Mouse (Mus musculus) embryo, embryonic 10.5 days (tissue): ENCODE measurements around the gene Kpna1.
"Not testable (repeated sequence)": the region's sequence is repeated elsewhere in the genome, so short reads cannot be mapped to it uniquely, and the experiment has no call there.

Source experiments
- DNase-seq: peaks from one replicate; pipeline ENCODE4 v3.0.0-alpha.2; 2015; ENCODE audit warnings: low spot score

The Kpna1 gene

DNA sequence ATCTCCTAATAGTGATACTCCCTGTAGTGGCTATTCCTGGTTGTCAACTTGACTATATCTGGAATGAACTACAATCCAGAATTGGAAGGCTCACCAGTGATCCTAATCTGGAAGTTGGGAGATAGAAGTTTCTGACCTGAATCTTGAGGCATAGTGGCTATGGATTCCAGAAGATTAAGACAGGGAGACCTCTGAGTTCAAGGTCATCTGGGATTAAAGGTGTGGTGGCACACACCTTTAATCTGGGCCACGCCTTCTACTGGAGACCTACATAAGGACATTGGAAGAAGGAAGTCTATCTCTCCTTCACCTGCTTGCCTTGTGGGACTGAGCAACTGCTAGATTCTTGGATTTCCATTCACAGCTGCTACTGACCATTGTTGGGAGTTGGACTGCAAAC, at the start of gene Kpna1:
Gene Kpna1 (plus strand): TSS at position 301 of the 400 bp plus-strand sequence.
- not testable (repeated sequence) for DNase-seq

DNA sequence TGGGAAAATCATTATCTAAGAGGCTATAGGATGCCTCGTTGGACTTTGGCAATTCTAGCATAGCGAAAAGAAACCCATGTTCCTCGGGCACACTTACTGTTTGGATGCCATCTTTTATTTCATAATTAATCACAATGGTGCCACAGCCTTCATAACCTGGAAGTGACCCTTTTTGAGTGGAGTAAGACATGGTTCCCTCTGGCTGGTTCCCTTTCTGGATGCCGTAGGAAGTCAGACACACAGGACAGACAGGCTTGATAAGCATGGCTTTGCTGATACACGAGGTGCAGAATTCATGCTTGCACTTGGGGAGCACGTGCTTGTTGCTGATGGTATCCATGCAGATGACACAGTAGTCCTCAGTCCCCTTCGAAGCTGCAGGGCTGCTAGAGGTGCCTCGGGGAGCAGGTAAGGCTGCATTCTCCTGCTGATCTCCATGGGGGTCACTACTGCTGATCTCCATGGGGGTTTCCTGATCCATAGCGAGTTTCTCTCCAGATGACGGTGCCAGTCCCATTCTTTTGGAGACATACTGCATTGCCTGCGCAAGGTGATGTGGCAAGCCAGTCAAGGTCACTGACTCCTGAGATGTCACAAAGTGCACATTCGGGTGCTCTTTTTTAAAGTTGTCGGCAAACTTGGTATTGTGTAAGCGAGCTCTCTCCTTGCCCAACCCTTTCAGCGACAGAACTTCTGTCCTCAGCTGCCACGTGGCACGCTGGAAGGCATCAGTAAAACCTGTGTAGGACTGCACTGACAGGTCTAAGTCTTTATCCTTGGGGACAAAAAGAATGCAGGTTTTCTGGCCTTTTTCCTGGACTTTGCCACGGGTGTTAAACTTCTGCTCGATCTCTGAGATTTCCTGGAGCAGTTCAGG, 46.1 kb upstream of the Kpna1 start:
- DNase-seq, result no peak

DNA sequence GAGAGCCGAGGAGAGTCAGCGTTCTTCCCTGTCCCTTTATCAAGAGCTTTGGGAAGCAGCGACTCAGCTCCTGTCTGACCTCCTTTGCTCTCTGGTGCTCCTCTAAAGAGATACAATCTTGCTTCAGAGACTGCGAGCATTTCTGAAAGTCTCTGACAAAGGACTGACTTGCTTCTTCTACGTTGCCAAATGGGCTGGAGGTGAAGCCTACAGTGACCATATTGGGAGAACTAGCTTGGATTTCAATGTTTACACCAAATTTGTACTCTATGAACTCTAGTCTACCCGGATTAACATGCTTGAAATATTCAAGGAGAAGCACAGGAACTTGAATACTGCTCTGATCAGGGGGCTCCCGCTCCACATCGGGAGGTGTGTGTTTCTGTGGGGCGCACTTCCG, 45.4 kb upstream of the Kpna1 start:
- DNase-seq, result no peak

DNA sequence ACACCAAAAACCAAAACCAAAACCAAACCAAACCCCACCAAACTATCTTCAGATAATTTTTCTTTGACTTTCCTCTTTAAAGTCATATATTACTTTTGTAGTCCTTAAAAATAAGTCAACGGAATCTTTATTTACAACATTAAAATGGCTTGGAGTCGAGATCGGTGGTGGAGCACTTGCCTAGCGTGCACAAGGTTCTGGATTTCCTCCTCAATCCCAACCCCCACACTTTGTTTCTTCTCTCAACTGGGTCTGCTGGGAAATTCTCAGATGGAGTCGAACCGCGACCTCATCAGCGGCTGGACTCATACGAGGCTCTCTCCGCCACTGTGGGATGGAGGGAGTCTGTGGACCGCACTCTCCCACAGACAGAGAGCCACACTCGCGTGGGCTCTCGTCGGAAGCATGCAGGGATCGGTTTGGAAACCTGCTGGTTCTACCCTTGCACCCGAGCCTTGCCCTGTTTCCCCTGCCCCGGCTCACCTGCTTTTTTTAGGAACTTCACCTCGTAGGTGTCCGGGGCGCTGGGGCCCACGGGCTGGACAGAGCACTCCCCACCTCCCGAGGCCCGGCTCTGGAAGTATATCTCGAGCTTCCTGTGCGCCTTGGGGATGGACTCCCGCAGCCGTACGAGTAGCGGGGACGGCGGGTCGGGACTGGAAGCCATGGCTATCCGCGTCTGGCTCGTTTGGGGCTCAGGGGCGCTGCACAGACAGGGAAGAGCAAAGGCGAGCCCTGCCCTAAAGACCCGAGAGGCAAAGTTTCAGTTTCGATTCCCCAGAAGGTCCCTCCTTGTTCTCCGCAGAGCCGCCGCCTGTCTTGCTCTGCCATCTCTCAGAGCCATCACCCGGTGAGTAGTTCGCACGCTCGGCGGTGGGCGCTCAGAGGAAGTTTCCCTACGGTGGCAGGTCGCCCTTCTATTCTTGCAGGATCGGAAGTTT, 40.1 kb upstream of the Kpna1 start, which contains the start of the genes Parp9 and Dtx3l:
Gene Parp9 (plus strand): TSS at position 260 of the 941 bp plus-strand sequence.
Gene Dtx3l (minus strand): TSS at position 941 of the 941 bp plus-strand sequence.
- DNase-seq, result peak; percentile 53

DNA sequence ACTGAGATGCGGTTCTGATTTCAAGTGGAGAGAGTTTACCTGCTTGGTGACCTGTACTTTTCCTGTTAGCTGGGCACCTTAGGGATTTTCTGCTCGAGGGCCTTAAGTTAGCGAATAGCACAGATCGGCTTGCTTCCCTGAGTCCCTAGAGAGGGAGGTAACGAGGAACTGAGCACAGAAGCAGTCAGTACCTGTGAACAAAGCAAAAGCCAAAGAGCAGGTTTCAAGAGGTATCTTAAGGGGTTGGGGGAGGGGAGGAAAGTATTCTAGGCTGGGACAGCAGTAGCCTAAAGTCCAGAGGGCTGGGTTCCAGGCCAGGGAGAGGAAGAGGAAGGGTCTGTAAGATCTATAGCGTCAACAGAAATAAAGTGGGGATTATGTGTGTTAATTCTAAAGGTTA, 39.3 kb upstream of the Kpna1 start:
- DNase-seq, result peak; percentile 39

DNA sequence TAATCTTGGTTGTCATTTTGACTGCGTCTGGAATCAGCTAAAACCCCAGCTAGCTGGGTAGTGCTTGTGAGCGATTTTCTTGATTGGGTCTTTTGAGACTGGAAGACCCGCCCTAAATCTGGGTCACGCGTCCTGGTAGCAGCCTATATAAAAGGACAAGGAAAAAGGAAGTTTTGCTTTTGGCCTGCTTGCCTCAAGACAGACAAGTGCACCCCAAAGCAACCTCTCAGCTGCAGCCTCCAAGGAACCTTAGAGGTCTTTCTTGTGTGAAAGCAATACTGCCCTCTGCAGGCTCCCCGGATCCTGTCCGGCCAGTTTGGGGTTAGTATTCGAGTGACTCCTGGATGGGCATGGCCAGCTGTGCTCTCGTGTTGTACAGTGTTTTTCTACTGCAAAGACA, 38.9 kb upstream of the Kpna1 start:
- peak; percentile 83 for DNase-seq

DNA sequence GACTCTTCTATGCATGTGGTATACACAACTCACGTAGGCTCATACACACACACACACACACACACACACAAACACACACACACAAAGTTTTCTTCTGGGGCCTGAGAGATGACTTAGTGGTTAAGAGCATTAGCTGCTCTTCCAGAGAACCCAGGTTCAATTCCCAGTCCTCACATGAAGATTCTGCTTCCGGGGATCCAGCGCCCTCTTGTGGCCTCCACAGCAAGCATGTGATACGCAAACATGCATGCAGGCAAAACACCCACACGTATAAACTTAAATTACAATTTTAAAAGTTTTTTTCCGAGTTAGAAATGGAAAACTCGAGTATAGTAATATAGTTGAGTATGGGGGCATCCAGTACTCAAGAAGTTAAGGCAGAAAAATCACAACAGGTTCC, 37.2 kb upstream of the Kpna1 start:
- DNase-seq, result peak; percentile 9

DNA sequence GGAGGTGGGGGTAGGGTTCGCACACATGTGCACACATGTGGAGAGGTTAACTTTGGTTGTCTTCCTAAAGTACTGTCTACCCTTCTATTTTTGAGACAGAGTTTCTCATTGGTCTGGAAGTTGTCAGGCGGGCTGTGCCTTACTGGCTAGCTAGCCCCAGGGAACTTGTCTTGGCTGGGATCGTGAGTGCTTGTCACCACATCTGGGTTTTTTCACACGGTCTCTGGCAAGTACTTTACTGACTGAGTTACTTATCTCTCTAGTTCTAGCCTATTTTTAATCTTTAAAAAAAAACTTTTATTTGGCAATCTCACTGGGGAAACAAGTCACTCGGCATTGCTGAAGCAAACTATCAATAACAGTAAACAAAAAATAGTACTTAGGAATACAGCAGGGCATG, 29.3 kb upstream of the Kpna1 start:
- DNase-seq, result no peak

DNA sequence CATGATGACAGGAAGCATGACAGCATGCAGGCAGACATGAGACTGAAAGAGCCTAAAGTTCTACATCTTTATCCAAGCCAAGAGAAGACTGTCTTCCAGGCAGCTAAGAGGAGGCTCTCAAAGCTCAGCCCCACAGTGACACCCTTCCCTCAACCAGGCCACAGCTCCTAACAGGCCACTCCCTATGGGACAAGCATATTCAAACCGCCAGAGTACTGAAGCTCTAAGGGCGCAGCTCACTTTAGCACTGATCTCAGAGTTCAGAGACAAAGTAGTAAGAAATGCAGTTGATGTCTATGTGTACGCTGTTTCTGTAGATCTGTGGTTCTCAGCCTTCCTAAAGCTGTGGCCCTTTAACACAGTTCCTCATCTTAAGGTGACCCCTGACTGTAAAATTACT, 27.3 kb upstream of the Kpna1 start:
- no peak for DNase-seq

DNA sequence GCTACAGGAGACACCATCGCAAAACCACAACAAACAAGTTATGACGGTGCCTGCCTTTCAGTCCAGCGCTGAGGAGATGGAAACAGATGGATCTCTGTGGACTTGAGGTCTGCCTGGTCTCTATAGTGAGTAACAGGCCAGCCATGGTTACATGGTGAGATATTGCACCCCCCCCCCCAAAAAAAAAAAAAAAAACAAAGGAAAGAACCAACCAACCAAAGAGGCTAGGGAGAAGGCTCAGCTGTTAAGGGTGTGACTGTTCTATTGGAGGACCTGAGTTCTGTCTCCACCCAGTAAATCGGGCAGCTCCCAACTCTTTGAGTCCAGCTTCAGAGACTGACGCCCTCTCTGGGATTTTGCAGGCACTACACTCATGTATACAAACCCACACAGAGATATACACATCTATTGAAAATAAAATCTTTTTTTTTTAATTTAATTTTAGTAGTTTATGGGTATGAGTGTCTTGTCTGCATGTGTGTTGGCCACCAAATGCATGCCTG, 25.9 kb upstream of the Kpna1 start:
- DNase-seq, result no peak

DNA sequence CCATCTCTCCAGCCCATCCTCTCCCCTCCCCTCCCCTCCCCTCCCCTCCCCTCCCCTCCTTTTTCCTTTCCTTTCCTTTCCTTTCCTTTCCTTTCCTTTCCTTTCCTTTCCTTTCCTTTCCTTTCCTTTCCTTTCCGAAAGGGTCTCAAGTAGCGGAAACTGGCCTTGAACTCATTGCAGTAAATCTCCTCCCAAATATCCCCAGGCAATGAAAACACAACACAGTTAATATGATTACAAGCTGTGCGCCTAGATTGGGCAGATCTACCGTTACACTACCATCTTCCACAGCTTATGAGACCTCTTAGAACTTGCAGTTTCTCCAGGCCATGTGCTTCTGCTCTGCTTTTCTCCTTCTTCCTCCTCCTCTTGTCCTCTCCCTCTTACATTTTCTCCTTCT, 12.6 kb upstream of the Kpna1 start:
- DNase-seq, result not testable (repeated sequence)

DNA sequence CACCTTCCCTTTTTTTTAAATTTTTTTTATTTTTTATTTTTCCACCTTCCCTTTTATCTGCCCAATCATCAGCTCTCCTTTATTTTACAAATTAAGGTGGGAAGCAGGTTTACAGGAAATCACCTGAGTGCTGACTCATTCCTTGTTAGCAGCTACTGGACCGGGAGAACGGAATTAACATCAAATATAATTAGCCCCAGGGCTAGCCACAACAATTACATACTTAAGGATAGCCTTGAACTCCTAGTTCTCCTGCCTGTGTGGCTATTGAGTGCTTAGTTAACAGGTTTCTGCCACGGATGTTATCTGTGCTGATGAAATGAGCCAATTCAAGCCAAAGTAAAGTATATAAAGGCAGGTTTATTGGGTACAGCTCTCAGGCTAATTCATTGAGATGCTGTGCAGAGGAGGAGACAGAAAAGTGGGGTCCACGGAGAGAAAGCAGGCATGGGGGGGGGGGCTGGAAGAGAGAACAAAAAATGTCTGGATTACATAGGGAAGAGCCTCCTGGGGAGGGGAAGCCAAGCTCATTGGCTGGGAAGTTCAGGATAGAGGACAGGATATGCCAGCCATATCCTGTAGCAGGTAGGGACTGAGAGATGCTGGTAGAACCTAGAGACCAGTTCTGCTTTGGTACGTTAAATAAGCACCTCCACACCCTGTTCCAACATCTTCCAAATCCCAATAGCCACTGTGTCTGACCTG, 12.0 kb upstream of the Kpna1 start:
- DNase-seq, result no peak

DNA sequence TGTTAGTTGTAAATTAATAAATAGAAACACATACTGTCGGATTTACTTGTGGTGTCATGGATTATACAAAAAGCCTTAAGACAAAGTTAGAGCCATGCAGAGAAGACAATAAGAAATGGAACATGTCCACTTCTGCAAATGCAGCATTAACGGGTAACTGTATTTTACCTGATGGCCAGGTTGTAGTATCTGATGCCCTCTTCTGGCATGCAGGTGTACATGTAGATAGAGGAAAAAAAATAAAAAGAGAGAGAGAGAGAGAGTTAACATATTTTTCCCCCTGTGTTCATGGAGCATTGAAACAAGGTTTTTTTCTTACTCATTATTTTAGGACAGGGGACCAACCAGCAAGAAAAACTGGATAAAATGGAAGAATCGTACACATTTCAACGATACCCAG, 11.2 kb upstream of the Kpna1 start:
- DNase-seq, result no peak

DNA sequence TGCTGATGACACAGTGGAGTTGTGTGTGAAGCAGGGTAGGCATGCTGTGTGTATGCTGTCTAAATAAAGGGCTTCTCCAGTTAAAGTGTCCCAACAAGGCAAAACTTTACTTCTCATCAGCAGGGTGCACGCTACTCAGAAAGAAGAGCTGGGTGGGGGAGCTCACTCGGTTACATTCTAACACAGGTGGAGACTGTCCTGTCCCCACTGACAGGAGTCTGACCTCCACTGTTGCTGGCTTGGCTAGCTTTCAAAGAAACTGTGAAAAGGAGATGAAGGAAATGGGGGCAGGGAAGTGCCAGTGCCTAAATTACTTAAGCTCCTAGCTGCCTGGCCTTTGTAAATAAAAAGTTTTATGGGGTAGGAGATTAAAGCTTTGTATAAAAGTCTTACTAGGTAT, 10.4 kb upstream of the Kpna1 start:
- no peak for DNase-seq

DNA sequence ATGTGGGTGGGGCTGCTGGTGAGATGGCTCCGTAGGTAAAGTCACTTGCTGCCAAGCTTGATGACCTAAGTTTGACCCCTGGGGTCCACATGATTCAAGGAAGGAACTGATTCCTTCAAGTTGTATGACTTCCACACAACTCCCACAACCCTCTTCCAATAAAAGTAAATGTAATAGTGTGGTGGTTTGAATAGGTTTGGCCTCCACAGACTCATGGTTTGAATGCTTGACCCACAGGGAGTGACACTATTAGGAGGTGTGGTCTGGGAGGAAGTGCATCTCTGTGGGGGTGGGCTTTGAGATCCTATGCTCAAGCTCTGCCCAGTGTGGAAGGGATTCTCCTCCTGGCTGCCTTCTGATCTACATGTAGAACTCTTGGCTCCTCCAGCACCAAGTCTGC, 4.5 kb upstream of the Kpna1 start:
- DNase-seq, result no peak

DNA sequence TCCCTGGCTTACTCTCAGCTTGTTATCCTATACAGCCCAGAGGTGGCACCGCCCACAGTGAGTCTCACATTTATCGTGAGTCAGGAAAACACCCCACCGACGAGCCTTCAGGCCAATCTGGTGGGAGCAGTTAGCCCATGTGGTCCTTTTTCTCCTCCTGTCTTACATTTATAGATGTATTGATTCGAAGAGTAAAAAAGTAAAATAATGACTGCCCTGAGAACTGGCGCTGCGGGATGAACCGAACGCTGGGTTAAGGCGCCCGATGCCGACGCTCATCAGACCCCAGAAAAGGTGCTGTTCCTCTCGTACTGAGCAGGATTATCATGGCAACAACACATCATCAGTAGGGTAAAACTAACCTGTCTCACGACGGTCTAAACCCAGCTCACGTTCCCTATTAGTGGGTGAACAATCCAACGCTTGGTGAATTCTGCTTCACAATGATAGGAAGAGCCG, 2.8 kb downstream of the Kpna1 start:
- DNase-seq, result peak; percentile 100

DNA sequence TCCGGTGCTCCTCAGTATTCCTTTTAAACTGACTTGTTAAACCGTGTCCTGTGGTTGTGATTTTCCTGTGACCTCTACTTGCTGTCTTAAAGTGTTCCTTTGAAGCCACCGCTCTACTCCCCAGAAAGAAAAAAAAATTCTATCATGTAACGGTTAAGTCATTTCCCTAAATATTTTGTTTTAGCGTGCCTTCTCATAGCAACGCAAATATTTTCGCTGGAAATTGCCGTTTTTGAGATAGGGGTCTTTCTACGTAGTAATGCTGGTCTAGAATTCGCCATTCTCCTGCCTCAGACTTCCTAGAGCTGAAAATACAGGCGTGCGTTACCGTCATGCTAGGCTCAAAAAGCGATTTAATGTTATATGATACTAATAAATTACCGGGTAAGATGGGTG, 4.0 kb downstream of the Kpna1 start:
- no peak for DNase-seq

DNA sequence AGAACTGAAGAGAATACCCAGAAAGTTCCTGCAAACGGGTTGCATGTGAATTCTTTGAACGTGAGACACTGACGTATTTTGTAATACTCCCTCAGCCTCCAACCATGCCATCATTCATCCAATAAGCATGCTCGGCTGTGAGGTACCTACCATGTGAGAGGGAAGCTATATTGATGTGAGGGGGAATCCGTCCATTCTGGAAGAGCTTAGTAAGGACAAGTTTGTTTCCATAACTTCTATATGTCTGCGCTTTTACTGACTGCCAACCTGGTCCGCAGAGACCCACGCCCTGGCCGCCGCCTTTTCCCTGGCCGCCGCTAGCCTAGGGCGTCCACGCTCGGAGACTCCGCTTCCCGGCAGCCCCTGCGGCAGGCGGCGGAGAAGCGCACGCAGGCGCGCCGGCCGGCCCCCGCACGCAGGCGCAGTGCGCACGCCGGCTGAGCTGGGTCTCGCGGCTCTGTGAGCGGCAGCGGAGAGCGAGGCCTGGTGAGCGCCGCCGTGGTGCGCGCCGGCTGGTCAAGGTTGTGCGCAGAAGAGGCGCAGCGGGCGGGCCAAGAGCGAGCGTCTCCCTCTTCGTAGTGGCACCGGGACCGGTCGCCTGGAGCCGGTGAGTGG, 4.5 kb downstream of the Kpna1 start:
- peak; percentile 94 for DNase-seq

DNA sequence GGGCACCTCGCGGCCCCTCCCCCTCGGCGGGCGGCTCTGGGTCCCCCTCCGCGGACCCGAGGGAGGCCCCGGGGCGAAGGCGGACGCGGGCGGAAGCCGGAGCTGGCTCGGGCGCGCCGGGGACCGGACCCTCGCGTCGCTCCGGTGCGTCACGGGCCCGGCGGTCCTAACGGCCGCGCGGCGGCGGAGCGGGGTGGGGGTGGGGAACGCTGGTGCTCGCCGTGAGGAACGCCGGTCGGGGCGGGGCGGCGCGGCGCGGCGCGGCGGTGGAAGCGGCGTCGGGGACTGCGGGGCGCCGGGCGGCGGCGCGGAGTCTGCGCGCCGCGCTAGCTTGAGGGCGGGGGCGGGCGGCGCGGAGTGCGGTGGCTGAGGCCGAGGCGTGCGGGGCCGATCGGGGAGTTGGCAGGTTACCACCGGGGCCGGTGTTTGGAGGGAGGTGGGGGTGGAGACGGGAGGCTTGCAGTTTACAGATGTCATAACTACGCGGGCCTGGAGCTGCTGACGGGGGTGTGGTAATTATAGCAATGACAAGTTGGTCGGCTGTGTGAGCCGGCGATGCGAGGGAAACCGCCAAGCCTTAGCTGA, 5.1 kb downstream of the Kpna1 start:
- DNase-seq, result peak; percentile 63

DNA sequence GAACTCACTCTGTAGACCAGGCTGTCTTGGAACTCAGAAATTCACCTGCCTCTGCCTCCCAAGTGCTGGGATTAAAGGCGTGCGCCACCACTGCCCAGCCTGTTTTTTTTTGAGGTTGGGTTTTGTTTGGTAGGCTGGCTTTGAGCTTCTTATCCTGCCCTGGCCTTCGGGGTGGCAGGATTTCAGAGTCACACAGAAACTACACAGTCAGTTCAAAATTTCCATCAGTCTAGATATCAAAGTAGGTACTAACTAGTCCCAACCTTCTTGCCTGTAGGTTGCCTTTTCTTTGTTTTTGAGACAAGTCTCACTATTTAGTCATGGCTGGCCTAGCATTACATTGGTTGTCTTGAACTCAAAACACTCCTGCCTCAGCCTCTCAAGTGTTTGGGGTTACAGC, 5.9 kb downstream of the Kpna1 start:
- peak; percentile 10 for DNase-seq

DNA sequence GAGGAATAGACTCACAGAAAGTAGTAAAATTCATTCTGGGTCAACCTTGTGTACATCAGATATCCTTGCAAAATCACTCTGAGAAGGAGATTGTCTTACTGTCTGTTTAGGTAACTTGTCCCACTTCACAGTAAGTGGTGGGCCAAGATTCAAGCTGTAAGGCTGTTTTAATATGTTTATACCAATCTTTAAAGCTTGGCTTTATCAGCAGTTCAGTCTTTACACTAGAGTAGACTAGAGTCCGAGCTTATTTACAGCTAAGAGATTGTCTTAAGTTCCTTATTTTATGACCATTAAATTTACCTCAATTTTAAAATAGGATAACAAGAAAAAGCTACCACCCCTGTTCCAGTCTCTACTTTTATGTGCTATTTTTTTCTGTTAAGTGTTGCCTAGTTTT, 9.4 kb downstream of the Kpna1 start:
- DNase-seq, result no peak
